Mouse (Mus musculus): Measurements from ENCODE around the gene Col15a1.

- TF ChIP-seq CHD2 (IDR thresholded peaks at IDR 0.05; ENCODE audit: low read depth, low read length), result no peak
- TF ChIP-seq ZNF384 (IDR thresholded peaks at IDR 0.05; ENCODE audit: low read depth, low read length), result no peak
- TF ChIP-seq MAFK (IDR thresholded peaks at IDR 0.05; ENCODE audit: insufficient read depth, low read depth, low read length), result no peak
- TF ChIP-seq ZC3H11A (IDR thresholded peaks at IDR 0.05; ENCODE audit: borderline replicate concordance, low read depth, low read length), result no peak
Measured at GRCm38 (mm10) chr4:47295547-47295946, 87.6 kb downstream of the Col15a1 start.

Measured in ES-E14 (cell line).